Mouse (Mus musculus): ENCODE results near the gene Tff1. TPM values are rescaled to one million over a fixed set of nuclear protein-coding genes. Genes with fewer than 3 reads are reported as not detected.

Gene Tff1
- polyA plus RNA-seq, 2 experiments: not detected

GRCm38 (mm10) chr17:31181490-31181889 lies 16.4 kb upstream of the Tff1 start:
- Histone ChIP-seq H3K9me3 (ENCODE audit: control insufficient read depth, low read length) (no peaks in the 10 kb centered on the region), H3K9ac (ENCODE audit: low read depth, low read length, severe bottlenecking) (no peak overlapping the region), H3K36me3 (ENCODE audit: control insufficient read depth, insufficient read depth, low read length) (no peaks in the 10 kb centered on the region), H3K4me3 (replicated peaks; ENCODE audit: low read length) (no peak overlapping the region), H3K27ac (replicated peaks; ENCODE audit: low read depth, low read length) (no peak overlapping the region), H3K27me3 (ENCODE audit: control insufficient read depth, insufficient read depth, low read length) (no peaks in the 10 kb centered on the region), H3K4me1 (ENCODE audit: control insufficient read depth, insufficient read depth, low read length) (no peaks in the 10 kb centered on the region), H3K4me2 (replicated peaks; ENCODE audit: low read depth, low read length, severe bottlenecking) (no peak overlapping the region)
- no peak for TF ChIP-seq POLR2A (IDR thresholded peaks at IDR 0.05; ENCODE audit: borderline replicate concordance, extremely low read depth, insufficient read depth, insufficient read length)
- WGBS: 89% methylated on average over 4 of the region's 4 CpGs
- ATAC-seq (ENCODE audit: low FRiP score, low read depth): no peak
- no peak for DNase-seq (ENCODE audit: low spot score)

- Histone ChIP-seq H3K4me3 (replicated peaks; ENCODE audit: low read length) (no peak overlapping the region), H3K27ac (replicated peaks; ENCODE audit: low read depth, low read length) (no peak overlapping the region), H3K9me3 (ENCODE audit: control insufficient read depth, low read length) (no peaks in the 10 kb centered on the region), H3K36me3 (ENCODE audit: control insufficient read depth, insufficient read depth, low read length) (no peaks in the 10 kb centered on the region), H3K27me3 (ENCODE audit: control insufficient read depth, insufficient read depth, low read length) (no peaks in the 10 kb centered on the region), H3K4me2 (replicated peaks; ENCODE audit: low read depth, low read length, severe bottlenecking) (no peak overlapping the region), H3K9ac (ENCODE audit: low read depth, low read length, severe bottlenecking) (no peak overlapping the region), H3K4me1 (ENCODE audit: control insufficient read depth, insufficient read depth, low read length) (no peaks in the 10 kb centered on the region)
- no peak for TF ChIP-seq POLR2A (IDR thresholded peaks at IDR 0.05; ENCODE audit: borderline replicate concordance, extremely low read depth, insufficient read depth, insufficient read length)
- ATAC-seq (ENCODE audit: low FRiP score, low read depth) (no peak), DNase-seq (ENCODE audit: low spot score) (no peak)
- WGBS: 86% methylated on average over 4 of the region's 4 CpGs
These were observed 11.2 kb upstream of the Tff1 start for GRCm38 (mm10) chr17:31176321-31176720.

- H3K27ac ChIP-seq (replicated peaks; ENCODE audit: low read depth, low read length): no peak overlapping the region
- H3K4me3 ChIP-seq (replicated peaks; ENCODE audit: low read length): no peak overlapping the region
- H3K27me3 ChIP-seq (ENCODE audit: control insufficient read depth, insufficient read depth, low read length): no peaks in the 10 kb centered on the region
- H3K36me3 ChIP-seq (ENCODE audit: control insufficient read depth, insufficient read depth, low read length): no peaks in the 10 kb centered on the region
- ATAC-seq (ENCODE audit: low FRiP score, low read depth): no peak
- no peak for TF ChIP-seq POLR2A (IDR thresholded peaks at IDR 0.05; ENCODE audit: borderline replicate concordance, extremely low read depth, insufficient read depth, insufficient read length)
- no peak overlapping the region for H3K4me2 ChIP-seq (replicated peaks; ENCODE audit: low read depth, low read length, severe bottlenecking)
- no peak for DNase-seq (ENCODE audit: low spot score)
- WGBS: 91% methylated on average over 5 of the region's 5 CpGs
- no peaks in the 10 kb centered on the region for H3K9me3 ChIP-seq (ENCODE audit: control insufficient read depth, low read length)
- H3K9ac ChIP-seq (ENCODE audit: low read depth, low read length, severe bottlenecking): no peak overlapping the region
- no peaks in the 10 kb centered on the region for H3K4me1 ChIP-seq (ENCODE audit: control insufficient read depth, insufficient read depth, low read length)
These were observed 4.7 kb upstream of the Tff1 start for GRCm38 (mm10) chr17:31169796-31170195.

- DNase-seq (ENCODE audit: low spot score) (no peak), ATAC-seq (ENCODE audit: low FRiP score, low read depth) (no peak)
- no peak overlapping the region for H3K4me3 ChIP-seq (replicated peaks; ENCODE audit: low read length)
- no peaks in the 10 kb centered on the region for H3K4me1 ChIP-seq (ENCODE audit: control insufficient read depth, insufficient read depth, low read length)
- 72% methylated on average over 2 of the region's 2 CpGs for WGBS
- H3K27me3 ChIP-seq (ENCODE audit: control insufficient read depth, insufficient read depth, low read length): no peaks in the 10 kb centered on the region
- H3K4me2 ChIP-seq (replicated peaks; ENCODE audit: low read depth, low read length, severe bottlenecking): no peak overlapping the region
- no peak overlapping the region for H3K9ac ChIP-seq (ENCODE audit: low read depth, low read length, severe bottlenecking)
- H3K27ac ChIP-seq (replicated peaks; ENCODE audit: low read depth, low read length): no peak overlapping the region
- no peak for TF ChIP-seq POLR2A (IDR thresholded peaks at IDR 0.05; ENCODE audit: borderline replicate concordance, extremely low read depth, insufficient read depth, insufficient read length)
- H3K36me3 ChIP-seq (ENCODE audit: control insufficient read depth, insufficient read depth, low read length): no peaks in the 10 kb centered on the region
- no peaks in the 10 kb centered on the region for H3K9me3 ChIP-seq (ENCODE audit: control insufficient read depth, low read length)
These were observed 1.3 kb downstream of the Tff1 start for GRCm38 (mm10) chr17:31163821-31164220.

DNA sequence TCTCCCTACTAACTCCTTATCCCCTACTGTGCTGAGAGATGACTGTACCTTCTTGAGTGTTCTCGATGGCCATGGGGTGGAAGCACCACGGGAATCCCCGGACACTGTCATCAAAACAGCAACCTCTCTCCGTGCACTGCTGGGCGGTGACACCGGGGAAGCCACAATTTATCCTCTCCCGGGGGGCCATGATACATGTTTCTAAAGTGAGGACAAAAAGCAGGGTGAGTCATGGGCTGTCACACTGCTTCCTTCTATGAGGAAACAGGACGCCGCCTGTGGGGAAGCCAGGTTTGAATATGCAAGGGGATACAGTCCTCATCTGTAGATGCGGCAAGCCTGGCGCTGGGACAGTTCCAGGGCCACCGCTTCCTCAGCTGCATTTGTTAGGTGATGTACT lies 2.5 kb downstream of the Tff1 start:
- 85% methylated on average over 12 of the region's 12 CpGs for WGBS
- Histone ChIP-seq H3K27ac (replicated peaks; ENCODE audit: low read depth, low read length) (no peak overlapping the region), H3K4me3 (replicated peaks; ENCODE audit: low read length) (no peak overlapping the region), H3K9ac (ENCODE audit: low read depth, low read length, severe bottlenecking) (no peak overlapping the region), H3K4me2 (replicated peaks; ENCODE audit: low read depth, low read length, severe bottlenecking) (no peak overlapping the region), H3K27me3 (ENCODE audit: control insufficient read depth, insufficient read depth, low read length) (no peaks in the 10 kb centered on the region), H3K4me1 (ENCODE audit: control insufficient read depth, insufficient read depth, low read length) (no peaks in the 10 kb centered on the region), H3K36me3 (ENCODE audit: control insufficient read depth, insufficient read depth, low read length) (no peaks in the 10 kb centered on the region), H3K9me3 (ENCODE audit: control insufficient read depth, low read length) (no peaks in the 10 kb centered on the region)
- DNase-seq (ENCODE audit: low spot score): no peak
- no peak for TF ChIP-seq POLR2A (IDR thresholded peaks at IDR 0.05; ENCODE audit: borderline replicate concordance, extremely low read depth, insufficient read depth, insufficient read length)
- no peak for ATAC-seq (ENCODE audit: low FRiP score, low read depth)

GRCm38 (mm10) chr17:31160291-31160690 lies 4.8 kb downstream of the Tff1 start:
- ATAC-seq (ENCODE audit: low FRiP score, low read depth) (no peak), DNase-seq (ENCODE audit: low spot score) (no peak)
- Histone ChIP-seq H3K4me2 (replicated peaks; ENCODE audit: low read depth, low read length, severe bottlenecking) (no peak overlapping the region), H3K27me3 (ENCODE audit: control insufficient read depth, insufficient read depth, low read length) (no peaks in the 10 kb centered on the region), H3K27ac (replicated peaks; ENCODE audit: low read depth, low read length) (no peak overlapping the region), H3K4me1 (ENCODE audit: control insufficient read depth, insufficient read depth, low read length) (no peaks in the 10 kb centered on the region), H3K9me3 (ENCODE audit: control insufficient read depth, low read length) (no peaks in the 10 kb centered on the region), H3K9ac (ENCODE audit: low read depth, low read length, severe bottlenecking) (no peak overlapping the region), H3K36me3 (ENCODE audit: control insufficient read depth, insufficient read depth, low read length) (no peaks in the 10 kb centered on the region), H3K4me3 (replicated peaks; ENCODE audit: low read length) (no peak overlapping the region)
- no peak for TF ChIP-seq POLR2A (IDR thresholded peaks at IDR 0.05; ENCODE audit: borderline replicate concordance, extremely low read depth, insufficient read depth, insufficient read length)
- WGBS: 81% methylated on average over 4 of the region's 4 CpGs
